Mouse (Mus musculus) lung, adult 2 months (tissue): Measurements from ENCODE around the gene Rora. TPM values are rescaled to one million over a fixed set of nuclear protein-coding genes. Genes with fewer than 3 reads are reported as not detected.

Experiments used
- DNase-seq: peaks from one replicate; pipeline ENCODE4 v3.0.0; 2022
- H3K4me1 ChIP-seq: fragments of 200-500 bp; 2 replicates; pipeline ENCODE4 v1.6.1; 2011; ENCODE audit warnings: low read length; ENCODE audit not compliant: control insufficient read depth, insufficient read depth
- H3K4me3 ChIP-seq: fragments of 200-500 bp; replicated peaks from 2 replicates; pipeline ENCODE3; 2011; ENCODE audit warnings: low read depth, mild to moderate bottlenecking, control low read depth, low read length; ENCODE audit errors: extremely low read depth
- CTCF ChIP-seq: fragments of 200-500 bp; IDR thresholded peaks from 2 replicates; pipeline ENCODE4 v1.5.1; 2011; ENCODE audit warnings: mild to moderate bottlenecking, low read length, control low read depth; ENCODE audit not compliant: insufficient read depth
- POLR2A ChIP-seq: fragments of 200-500 bp; IDR thresholded peaks from 2 replicates; pipeline ENCODE4 v1.6.1; 2011; ENCODE audit warnings: low read depth, mild to moderate bottlenecking, control low read depth, low read length, borderline replicate concordance; ENCODE audit errors: extremely low read depth
- WGBS: fragments of 180-500 bp; shearing (Covaris S2); methylation state at CpG from one replicate; pipeline ENCODE4 v1.1.7; 2018; 5-methylcytosine and 5-hydroxymethylcytosine counted together
- polyA plus RNA-seq: library from polyadenylated mRNA; depleted of rRNA; stranded (reverse); fragments of >200 nt; gene quantifications from 2 replicates; pipeline ENCODE4 v1.2.3, GENCODE M21; 2012; rRNA removed

The Rora gene
- polyA plus RNA-seq = 15.4 and 17.8 TPM in 2 replicates

DNA sequence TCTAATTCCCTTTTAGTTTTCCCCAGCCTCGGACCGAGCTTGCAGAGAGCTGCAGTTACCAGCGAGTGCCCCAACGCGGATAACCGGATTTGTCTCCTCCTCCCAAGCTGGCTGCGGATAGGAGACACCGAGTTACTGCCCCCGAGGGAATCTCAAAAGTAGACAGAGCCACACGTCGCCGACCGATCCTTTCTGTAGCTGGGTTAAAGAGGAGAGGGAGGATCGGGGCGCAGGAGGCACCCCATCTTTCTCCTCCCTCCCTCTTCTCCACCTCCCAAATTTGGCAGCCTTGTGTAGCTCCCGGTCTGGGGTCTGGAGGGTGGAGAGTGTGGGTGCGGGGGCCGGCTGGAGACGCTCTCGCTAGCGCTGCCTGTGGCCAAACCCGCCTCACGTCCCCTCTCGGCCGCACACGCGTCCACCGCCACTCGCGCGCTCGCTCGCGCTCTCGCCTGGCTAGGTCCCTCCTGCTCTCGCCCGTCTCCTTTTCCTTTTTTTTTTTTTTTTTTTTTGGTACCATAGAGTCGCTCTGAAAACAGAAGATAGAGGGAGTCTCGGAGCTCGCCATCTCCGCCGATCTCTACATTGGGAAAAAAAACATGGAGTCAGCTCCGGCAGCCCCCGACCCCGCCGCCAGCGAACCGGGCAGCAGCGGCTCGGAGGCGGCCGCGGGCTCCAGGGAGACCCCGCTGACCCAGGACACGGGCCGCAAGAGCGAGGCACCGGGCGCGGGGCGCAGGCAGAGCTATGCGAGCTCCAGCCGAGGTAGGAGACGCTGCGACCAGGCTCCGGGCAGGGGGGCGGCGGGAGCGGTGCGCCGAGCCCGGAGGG, at the start of gene Rora:
TSS of gene Rora (plus strand) at position 576 of the 828 bp plus-strand sequence.
- TF ChIP-seq CTCF (no peak), POLR2A (no peak; the same call in 1 of the 2 replicates)
- WGBS = 1% methylated on average over 72 of the region's 72 CpGs
- H3K4me3 ChIP-seq = peak within 1 kb of the TSS; percentile 69
- DNase-seq = peak; percentile 24
- H3K4me1 ChIP-seq = no peaks in the 10 kb centered on the region

DNA sequence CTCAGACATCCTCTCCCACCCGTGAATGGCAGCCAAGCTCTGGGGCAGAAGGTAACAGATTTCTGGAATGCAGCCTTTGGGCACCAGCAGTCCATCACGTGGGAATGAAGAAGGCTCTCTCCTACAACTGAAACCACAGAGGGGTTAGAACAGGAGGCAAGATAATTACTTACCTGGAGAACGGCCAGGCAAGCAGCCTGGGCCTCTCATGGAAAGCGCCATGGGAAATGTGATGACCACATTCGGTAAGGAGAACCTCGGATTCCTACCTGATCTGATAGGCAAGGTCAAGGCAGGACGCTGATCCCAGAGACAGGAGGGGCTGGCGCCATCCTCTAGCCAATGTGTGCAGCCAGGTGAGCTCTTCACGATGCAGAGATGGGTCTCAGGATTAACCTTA, 39.6 kb upstream of the Rora start:
- no peak overlapping the region for H3K4me3 ChIP-seq
- 76% methylated on average over 9 of the region's 9 CpGs for WGBS
- TF ChIP-seq POLR2A (no peak), CTCF (no peak)

DNA sequence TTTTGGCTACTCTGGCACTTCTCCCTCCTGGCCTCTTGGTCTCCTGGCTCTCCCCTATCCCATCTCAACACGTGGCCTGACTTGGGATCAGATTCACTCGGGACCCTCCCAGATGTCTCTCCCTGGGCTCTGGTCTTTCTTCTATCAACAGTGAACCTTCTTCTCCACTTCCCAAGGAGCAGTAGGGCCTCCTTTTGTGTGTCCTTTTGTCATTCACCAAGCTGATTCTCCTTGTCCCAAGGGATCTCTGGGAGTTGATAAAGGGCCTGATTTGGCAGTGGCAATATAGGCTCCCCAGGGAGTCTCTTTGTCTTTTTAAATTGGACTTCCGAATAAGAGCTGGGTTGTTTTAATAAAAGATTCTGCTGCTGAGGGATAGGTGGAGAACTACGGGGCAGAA, 36.5 kb upstream of the Rora start:
- WGBS = 50% methylated on average over 4 of the region's 4 CpGs
- TF ChIP-seq POLR2A (no peak), CTCF (no peak)
- H3K4me3 ChIP-seq = no peak overlapping the region

More for the DNA sequence above, 39.6 kb upstream of the Rora start:
- DNase-seq = no peak
- H3K4me1 ChIP-seq = no peaks in the 10 kb centered on the region

DNA sequence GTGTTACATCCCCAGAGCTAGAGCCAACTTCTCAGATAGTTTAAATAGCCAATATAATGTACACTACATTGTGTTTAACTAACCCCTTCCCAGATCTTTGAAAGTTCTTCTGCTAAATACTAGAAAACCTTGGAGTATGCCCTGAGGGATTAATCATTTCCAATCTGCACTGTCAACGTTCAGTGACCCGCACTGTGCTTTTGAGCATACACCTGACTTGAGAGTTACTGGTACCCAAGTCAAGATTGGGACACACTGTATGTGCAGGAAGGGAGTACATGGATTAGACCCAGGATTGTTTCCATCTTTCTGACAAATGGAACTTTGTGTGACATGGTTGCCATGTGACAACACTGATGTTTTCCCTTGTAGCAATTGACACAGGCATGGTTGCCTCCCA, 33.5 kb upstream of the Rora start:
- DNase-seq = no peak
- WGBS = 64% methylated on average over 2 of the region's 2 CpGs
- Histone ChIP-seq H3K4me1 (no peaks in the 10 kb centered on the region), H3K4me3 (no peak overlapping the region)
- TF ChIP-seq CTCF = no peak
- TF ChIP-seq POLR2A = no peak

More for the DNA sequence above, 36.5 kb upstream of the Rora start:
- DNase-seq = no peak
- no peaks in the 10 kb centered on the region for H3K4me1 ChIP-seq

DNA sequence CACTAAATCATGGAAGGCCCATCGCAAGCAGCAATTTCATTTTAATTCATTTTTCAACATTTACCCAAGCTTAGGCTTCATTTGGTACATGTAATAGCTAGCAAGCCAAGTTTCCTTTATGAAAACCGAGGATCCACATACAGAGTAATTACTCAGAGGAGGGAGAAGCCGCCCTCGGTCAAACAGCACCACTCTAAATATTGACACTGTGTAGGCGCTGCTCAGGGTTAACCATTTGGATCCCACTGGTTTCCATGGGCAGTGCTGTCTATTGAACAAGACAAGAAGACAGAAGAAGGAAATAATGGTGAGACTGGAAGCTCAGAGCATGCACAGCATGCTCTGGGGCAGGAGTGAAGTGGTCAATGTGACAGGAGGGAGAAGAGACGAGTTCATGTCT, 33.1 kb upstream of the Rora start:
- no peak for TF ChIP-seq POLR2A
- TF ChIP-seq CTCF = no peak
- WGBS = 56% methylated on average over 6 of the region's 6 CpGs
- no peak overlapping the region for H3K4me3 ChIP-seq
- no peaks in the 10 kb centered on the region for H3K4me1 ChIP-seq
- DNase-seq = no peak

DNA sequence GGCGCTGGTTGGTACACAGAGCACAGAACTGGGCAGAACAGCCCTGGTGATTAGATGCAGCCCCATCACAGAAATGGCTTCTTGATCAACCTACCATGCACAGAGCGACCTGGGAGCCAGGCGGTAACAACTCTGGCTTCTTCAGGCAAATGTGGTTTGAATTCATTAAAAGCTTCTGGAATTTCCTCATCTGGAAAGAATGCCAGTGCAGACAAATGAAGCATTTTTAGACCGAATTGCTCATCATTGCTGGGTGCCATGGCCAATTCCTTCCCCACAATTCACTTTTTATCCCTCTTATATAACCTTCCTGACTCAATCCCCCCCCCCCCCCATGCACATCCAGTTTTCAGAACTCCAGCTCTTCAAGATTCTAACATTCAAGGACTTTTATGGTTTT, 28.6 kb upstream of the Rora start:
- no peaks in the 10 kb centered on the region for H3K4me1 ChIP-seq
- no peak overlapping the region for H3K4me3 ChIP-seq
- TF ChIP-seq POLR2A (no peak), CTCF (no peak)
- DNase-seq = no peak
- 80% methylated on average over 4 of the region's 4 CpGs for WGBS

DNA sequence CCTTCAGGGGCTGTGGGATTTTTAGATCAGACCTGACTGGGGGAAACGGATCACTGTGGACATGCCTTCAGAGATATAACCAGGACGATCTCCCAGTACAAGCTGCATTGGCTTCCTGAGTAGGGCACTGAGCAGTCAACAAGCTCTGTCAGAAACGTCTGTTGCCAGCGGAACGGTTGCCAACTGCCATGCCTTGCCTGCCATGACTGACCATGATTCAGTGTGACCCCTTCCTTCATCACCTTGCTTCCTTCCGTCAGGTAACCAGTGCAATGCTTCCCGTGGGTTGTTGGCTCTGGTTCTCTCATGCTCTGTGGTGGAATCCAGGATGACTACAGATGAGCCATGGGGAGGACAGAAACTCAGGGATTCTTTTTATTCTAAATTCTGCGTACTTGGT, 16.3 kb upstream of the Rora start:
- WGBS = 82% methylated on average over 8 of the region's 8 CpGs
- DNase-seq = no peak
- H3K4me1 ChIP-seq = no peaks in the 10 kb centered on the region; the same call in none of the 2 replicates
- TF ChIP-seq POLR2A (no peak), CTCF (no peak)
- H3K4me3 ChIP-seq = no peak overlapping the region

DNA sequence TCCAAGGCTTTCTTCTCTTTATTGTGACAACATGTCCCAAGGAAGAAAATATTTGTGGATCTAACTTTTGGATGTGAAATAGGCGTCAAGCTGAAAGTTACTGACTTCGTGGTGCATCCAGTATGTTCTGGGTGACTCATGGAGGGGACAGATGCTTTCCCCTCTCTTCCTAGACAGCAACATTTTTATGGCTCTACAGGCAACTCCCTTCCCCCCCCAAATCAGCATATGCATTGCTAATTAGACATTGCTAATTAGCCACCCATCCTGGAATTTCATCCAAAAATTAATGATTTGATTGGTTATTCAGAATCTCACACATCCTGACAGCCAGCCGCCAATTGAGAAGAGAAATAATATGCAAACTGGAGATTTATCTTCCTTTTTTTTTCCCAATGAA, 12.5 kb upstream of the Rora start:
- no peak overlapping the region for H3K4me3 ChIP-seq
- TF ChIP-seq CTCF = no peak
- TF ChIP-seq POLR2A = no peak
- no peaks in the 10 kb centered on the region for H3K4me1 ChIP-seq
- 78% methylated on average over 3 of the region's 3 CpGs for WGBS
- no peak for DNase-seq

DNA sequence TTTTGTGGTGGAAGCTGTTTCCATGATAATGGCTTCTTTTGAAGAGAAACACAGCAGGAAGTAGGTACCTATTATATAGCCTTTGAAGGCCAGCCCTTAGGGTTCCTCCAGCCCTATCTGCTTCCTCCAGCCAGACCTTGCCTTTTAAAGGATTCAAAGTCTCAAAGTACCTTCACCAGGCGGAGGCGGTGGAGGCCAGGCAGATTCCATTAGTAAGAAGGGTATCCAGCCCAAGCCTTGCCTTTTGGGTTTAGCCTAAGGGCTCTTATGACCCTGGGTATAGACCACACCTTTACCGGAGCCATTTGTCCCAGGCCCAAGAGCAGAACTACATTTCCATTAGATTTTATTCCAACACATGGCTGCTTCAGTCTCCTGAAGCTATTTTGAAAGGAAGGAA, 5.5 kb upstream of the Rora start:
- H3K4me3 ChIP-seq = no peak overlapping the region
- no peaks in the 10 kb centered on the region for H3K4me1 ChIP-seq
- no peak for DNase-seq
- no peak for TF ChIP-seq CTCF
- 80% methylated on average over 3 of the region's 3 CpGs for WGBS

DNA sequence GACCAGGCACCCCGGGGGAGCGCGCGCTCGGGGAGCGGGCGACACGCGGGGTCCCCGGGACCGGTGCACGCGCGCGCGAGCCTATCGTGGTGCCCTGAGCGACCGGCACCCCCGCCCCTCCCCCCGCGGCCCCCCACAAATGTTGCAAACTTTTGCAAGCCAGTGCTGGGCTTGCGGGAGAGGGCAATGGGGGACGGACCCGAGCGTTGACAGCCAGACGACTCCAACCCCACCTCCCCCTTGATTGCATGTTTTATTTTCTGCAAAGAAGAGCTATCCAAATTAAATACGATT, 400 bp downstream of the Rora start:
- WGBS = 2% methylated on average over 28 of the region's 28 CpGs
- no peak for TF ChIP-seq CTCF
- no peak for TF ChIP-seq POLR2A
- no peak for DNase-seq
- Histone ChIP-seq H3K4me1 (no peaks in the 10 kb centered on the region), H3K4me3 (peak overlapping the region; percentile 69)
